Mouse (Mus musculus) Patski (cell line): ENCODE measurements around the gene Foxo6. TPM values are rescaled to one million over a fixed set of nuclear protein-coding genes. Genes with fewer than 3 reads are reported as not detected.

Experiments
- ATAC-seq: fragments of 100-300 bp; one replicate; pipeline ENCODE4 v1.8.0; 2021
- CTCF ChIA-PET: fragments of 350-600 bp; sonication (Branson Sonifier 250); formaldehyde crosslinking; loops from one replicate; lab custom pipeline; 2022; ENCODE audit warnings: inconsistent platforms; lab: Charles Lee
- POLR2A ChIA-PET: fragments of 350-600 bp; sonication (Branson Sonifier 250); formaldehyde crosslinking; loops from one replicate; lab custom pipeline; 2022; ENCODE audit warnings: antibody characterized with exemption, inconsistent platforms; lab: Charles Lee
- DNase-seq: peaks from one replicate; pipeline ENCODE4 v3.0.0-alpha.2; 2011; ENCODE audit warnings: low read depth, low spot score
- H3K27me3 ChIP-seq: fragments of 371-371 bp; one replicate; pipeline ENCODE4 v1.5.1; 2021
- CTCF ChIP-seq: fragments of 100-300 bp; IDR thresholded peaks from one replicate; pipeline ENCODE4 v1.5.1; 2021
- in situ Hi-C: fragments of 300-500 bp; cut with MboI; formaldehyde crosslinking; loops from 3 replicates; pipeline ENCODE4 v1.11.1; 2018; ENCODE audit warnings: low pct_unique_long_range_greater_than_20kb, mixed read lengths
- polyA plus RNA-seq: library from polyadenylated mRNA; unstranded; gene quantifications from one replicate; pipeline ENCODE4 v1.2.3, GENCODE M21; 2021

Foxo6 gene
- polyA plus RNA-seq, 1 experiment from 2014 or later, result 0.81 TPM

GRCm38 (mm10) chr4:120317541-120317940 lies 30.4 kb upstream of the Foxo6 start:
- DNase-seq (no peak), ATAC-seq (no peak)

GRCm38 (mm10) chr4:120316716-120317115 lies 29.6 kb upstream of the Foxo6 start:
- in situ Hi-C loops, result no loop called here
- CTCF ChIA-PET, result no interaction called here

More at GRCm38 (mm10) chr4:120317541-120317940, 30.4 kb upstream of the Foxo6 start:
- H3K27me3 ChIP-seq, result peaks cover 7% of the 10 kb centered on the region
- ChIA-PET POLR2A (no interaction called here), CTCF (no interaction called here)
- in situ Hi-C loops, result no loop called here
- TF ChIP-seq CTCF, result no peak

DNA sequence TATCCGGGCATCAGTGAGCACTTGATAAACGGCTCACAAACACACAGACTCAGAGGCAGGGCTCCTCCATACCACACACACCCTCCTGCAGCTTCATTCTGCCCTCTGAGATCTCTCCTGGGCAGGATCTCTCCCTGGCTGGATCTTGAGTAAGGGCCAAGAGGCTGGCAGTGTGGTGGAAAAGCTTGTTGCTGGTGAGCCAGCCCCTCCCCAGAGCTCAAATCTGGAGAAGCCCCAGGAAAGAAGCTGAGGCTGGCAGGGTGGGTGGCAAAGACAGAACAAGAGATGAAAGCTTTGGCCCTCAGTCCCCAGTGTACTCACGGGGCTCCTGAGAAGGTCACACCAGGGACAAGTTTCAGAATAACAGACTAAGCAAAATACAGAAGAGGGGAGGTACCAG lies 27.4 kb upstream of the Foxo6 start:
- POLR2A ChIA-PET, result no interaction called here
- in situ Hi-C loops, result no loop called here
- no peak for ATAC-seq
- H3K27me3 ChIP-seq, result peaks cover 13% of the 10 kb centered on the region
- CTCF ChIA-PET, result interaction anchor here (1.1 kb wide), 1 partner anchor 36 kb away, joined by 3 read pairs; no protein-coding TSS in a partner anchor
- TF ChIP-seq CTCF, result no peak
- no peak for DNase-seq

More at GRCm38 (mm10) chr4:120316716-120317115, 29.6 kb upstream of the Foxo6 start:
- peaks cover 7% of the 10 kb centered on the region for H3K27me3 ChIP-seq
- no peak for DNase-seq
- TF ChIP-seq CTCF, result no peak
- POLR2A ChIA-PET, result no interaction called here
- ATAC-seq, result no peak

GRCm38 (mm10) chr4:120313309-120313708 lies 26.2 kb upstream of the Foxo6 start:
- ChIA-PET CTCF (no interaction called here), POLR2A (interaction anchor here (0.6 kb wide), 1 partner anchor 499 kb away, joined by 5 read pairs; no protein-coding TSS in a partner anchor)
- no peak for ATAC-seq
- no peak for TF ChIP-seq CTCF
- peaks cover 13% of the 10 kb centered on the region for H3K27me3 ChIP-seq
- in situ Hi-C loops, result no loop called here
- DNase-seq, result no peak

GRCm38 (mm10) chr4:120304580-120304979 lies 17.4 kb upstream of the Foxo6 start:
- ATAC-seq (no peak), DNase-seq (no peak)
- ChIA-PET POLR2A (no interaction called here), CTCF (interaction anchor here (1.3 kb wide), 1 partner anchor 20 kb away, joined by 5 read pairs; no protein-coding TSS in a partner anchor)
- TF ChIP-seq CTCF, result no peak
- in situ Hi-C loops, result no loop called here
- peaks cover 3% of the 10 kb centered on the region for H3K27me3 ChIP-seq

- ChIA-PET POLR2A (interaction anchor here (0.7 kb wide), 1 partner anchor 67 kb away, joined by 4 read pairs; no protein-coding TSS in a partner anchor), CTCF (interaction anchor here (1.2 to 1.7 kb wide), 2 partner anchors 24 to 27 kb away, joined by 3 to 4 read pairs; no protein-coding TSS in a partner anchor)
- in situ Hi-C loops, result no loop called here
- no peak for TF ChIP-seq CTCF
- DNase-seq (no peak), ATAC-seq (no peak)
- H3K27me3 ChIP-seq, result peaks cover 11% of the 10 kb centered on the region
Measured at GRCm38 (mm10) chr4:120299287-120299686, 12.1 kb upstream of the Foxo6 start.

- ATAC-seq (no peak), DNase-seq (no peak)
- H3K27me3 ChIP-seq, result no peaks in the 10 kb centered on the region
- POLR2A ChIA-PET, result interaction anchor here (0.7 kb wide), 1 partner anchor 595 kb away, joined by 3 read pairs; no protein-coding TSS in a partner anchor
- no peak for TF ChIP-seq CTCF
- CTCF ChIA-PET, result no interaction called here
- in situ Hi-C loops, result no loop called here
Measured at GRCm38 (mm10) chr4:120291106-120291822, 4.1 kb upstream of the Foxo6 start.

- H3K27me3 ChIP-seq, result peaks cover 2% of the 10 kb centered on the region
- ChIA-PET CTCF (no interaction called here), POLR2A (no interaction called here)
- in situ Hi-C loops, result no loop called here
- TF ChIP-seq CTCF, result no peak
- no peak for ATAC-seq
- DNase-seq, result no peak
Measured at GRCm38 (mm10) chr4:120290486-120290885, 3.3 kb upstream of the Foxo6 start.

DNA sequence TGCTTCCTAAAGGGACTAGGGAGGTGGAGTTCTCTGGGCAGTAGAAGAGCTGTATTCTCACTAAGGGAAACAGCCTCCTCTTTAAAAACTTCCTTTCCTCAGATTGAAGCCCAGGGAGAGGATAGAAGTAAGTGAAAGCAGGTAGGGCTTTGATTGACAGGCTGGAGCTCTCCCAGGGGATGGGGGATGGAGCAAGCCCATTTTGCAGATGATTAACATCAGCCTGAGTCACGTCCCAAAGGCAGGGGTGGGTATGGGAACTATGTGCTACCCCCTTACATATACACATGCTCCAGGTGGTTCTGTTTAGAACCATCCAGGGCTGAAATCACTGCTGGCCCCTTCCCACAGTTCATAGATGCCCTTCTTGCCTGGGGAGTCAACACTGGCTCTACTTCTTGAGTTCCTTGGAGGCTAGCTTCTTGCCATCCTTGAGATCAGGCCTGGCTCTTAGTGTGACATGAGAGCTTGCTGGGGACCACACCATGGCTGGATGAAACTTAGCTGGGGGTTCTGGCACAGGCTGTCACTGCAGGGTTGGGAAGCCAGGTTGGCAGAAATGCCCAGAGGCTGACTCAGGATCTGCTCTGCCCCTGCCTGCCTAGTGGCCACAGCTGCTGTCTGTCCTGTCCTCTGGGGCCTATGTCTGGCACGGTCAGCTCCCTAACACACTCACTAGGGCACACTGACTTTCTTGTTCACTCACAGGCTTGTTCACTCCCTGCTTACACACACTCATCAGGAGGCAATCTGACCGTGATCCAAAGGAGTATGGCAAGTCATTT lies 2.2 kb upstream of the Foxo6 start:
- in situ Hi-C loops, result loop anchor here (5.0 kb wide), 1 partner anchor 57 kb away; no protein-coding TSS in a partner anchor
- CTCF ChIA-PET, result no interaction called here
- DNase-seq, result no peak
- TF ChIP-seq CTCF, result no peak
- POLR2A ChIA-PET, result interaction anchor here (0.6 kb wide), 1 partner anchor 252 kb away, joined by 3 read pairs; no protein-coding TSS in a partner anchor
- ATAC-seq, result no peak
- peaks cover 6% of the 10 kb centered on the region for H3K27me3 ChIP-seq

DNA sequence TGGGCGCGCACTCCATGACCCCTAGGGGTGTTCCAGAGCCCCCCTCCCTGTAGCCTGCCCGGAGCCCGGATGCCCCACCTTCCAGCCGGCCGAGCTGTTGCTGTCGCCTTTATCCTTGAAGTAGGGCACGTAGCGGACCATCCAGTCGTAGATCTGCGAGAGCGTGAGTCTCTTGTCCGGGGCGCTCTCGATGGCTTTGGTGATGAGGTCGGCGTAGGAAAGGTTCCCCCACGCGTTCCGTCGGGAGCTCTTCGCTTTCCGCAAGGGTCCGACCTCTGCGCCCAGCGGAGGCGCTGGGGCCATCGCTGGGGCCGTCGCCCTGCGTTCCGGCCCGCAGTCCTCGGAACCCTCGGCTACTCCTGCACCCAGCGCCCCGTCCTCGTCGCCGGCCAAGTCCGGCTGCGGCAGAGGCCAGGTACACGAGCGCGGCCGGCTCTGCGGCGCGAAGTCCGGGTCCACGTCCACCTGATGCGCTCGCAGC lies 348 bp downstream of the Foxo6 start:
- no peak for DNase-seq
- no peak for ATAC-seq
- TF ChIP-seq CTCF, result no peak
- in situ Hi-C loops, result loop anchor here (5.0 kb wide), 1 partner anchor 54 kb away; no protein-coding TSS in a partner anchor
- peaks cover 6% of the 10 kb centered on the region for H3K27me3 ChIP-seq
- ChIA-PET CTCF (interaction anchor here (0.8 to 1.5 kb wide), 4 partner anchors 15 to 57 kb away, joined by 3 to 4 read pairs (median 3); no protein-coding TSS in a partner anchor), POLR2A (interaction anchor here (0.8 kb wide), 1 partner anchor 24 kb away, joined by 3 read pairs; no protein-coding TSS in a partner anchor)
